Mouse (Mus musculus): ENCODE measurements around the gene Jade1. TPM values are rescaled to one million over a fixed set of nuclear protein-coding genes. Genes with fewer than 3 reads are reported as not detected.

The Jade1 gene
- polyA plus RNA-seq, 1 experiment from 2014 or later: 19.6 TPM

DNA sequence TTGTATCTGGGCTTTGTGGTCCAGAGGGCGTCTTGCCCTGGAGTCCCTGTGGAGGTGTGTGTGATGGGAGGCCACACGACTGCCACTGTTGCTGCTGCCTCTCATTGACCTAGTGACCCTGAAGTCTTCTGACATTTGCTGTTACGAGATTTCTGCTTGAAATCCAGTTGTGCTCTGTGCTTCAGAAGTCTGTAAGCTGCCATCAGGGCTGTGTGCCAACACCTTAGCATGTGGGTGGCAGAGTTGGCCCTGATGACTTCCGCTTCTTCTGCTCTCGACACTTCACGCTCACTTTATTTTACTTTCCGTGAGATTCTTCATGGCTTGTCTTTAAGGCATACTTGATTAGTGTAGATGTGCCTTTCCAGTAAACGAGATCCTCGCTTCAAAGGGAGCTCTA lies 42.9 kb downstream of the Jade1 start:
- Histone ChIP-seq H3K27me3 (ENCODE audit: poor library complexity, severe bottlenecking) (no peaks in the 10 kb centered on the region), H3K9me3 (no peaks in the 10 kb centered on the region), H3K27ac (no peak overlapping the region), H3K4me3 (no peak overlapping the region), H3K36me3 (replicated peaks) (peaks cover 82% of the 10 kb centered on the region), H3K4me1 (peaks cover 26% of the 10 kb centered on the region)
- DNase-seq (ENCODE audit: extremely low spot score, low spot score): no peak
- 87% methylated on average over 9 of the region's 9 CpGs for WGBS

DNA sequence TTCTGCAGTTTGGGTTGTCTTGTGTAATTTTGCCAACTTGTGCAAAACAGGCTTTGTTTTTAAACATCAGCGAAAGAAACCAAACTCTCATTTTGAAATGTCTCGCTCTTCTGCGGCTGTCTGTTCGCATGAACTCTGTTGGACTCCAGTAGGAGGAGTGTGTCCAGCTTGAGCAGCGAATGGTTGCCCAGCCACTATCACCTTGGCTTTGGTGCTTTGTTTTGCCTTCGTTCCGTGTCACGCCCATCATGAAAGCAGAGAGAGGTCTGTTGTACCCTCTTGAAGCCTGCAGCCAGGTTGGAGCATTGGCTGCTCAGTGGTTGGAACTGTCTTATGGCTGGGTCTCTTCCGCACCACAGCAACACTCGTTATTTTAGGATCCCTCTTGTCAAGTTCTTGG lies 43.7 kb downstream of the Jade1 start:
- WGBS: 90% methylated on average over 10 of the region's 10 CpGs
- H3K4me1 ChIP-seq: peaks cover 34% of the 10 kb centered on the region
- peak overlapping the region; percentile 51 for H3K27ac ChIP-seq
- no peaks in the 10 kb centered on the region for H3K27me3 ChIP-seq (ENCODE audit: poor library complexity, severe bottlenecking)
- no peak overlapping the region for H3K4me3 ChIP-seq
- no peaks in the 10 kb centered on the region for H3K9me3 ChIP-seq
- DNase-seq (ENCODE audit: extremely low spot score, low spot score): no peak
- peaks cover 80% of the 10 kb centered on the region for H3K36me3 ChIP-seq (replicated peaks)

DNA sequence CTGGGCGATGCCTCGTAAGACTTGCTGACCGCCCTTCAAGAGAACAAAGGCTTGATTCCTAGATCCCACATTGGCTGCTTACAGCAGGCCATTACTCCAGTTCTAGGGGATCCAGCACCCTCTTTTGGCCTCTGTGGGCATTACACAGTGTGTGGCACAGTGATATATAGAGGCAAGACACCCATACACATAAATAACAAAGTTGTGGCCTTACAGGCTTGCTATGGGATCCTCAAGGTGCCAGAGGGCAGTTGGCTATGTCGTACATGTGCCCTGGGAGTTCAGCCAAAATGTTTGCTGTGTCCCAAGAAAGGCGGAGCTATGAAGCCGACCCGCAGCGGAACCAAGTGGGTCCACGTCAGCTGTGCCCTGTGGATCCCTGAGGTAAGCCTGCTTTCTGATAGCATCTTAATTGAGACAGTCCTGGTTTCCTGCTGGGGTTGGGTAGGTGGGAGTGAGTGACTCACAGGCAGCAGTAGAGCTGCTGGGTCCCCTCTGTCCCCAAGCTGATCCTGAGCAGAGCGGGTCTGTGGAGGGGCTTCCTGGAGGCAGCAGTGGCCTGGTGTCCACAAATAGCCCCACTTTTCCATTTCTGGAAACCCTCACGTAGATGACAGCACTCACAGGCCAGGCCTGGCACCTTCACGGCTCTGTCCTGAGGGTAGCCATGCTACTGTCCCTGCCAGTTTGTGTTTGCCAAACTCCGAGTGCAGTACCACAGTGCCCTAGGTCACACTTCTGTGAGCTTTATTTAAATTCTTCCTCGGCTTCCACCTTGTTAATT lies 44.5 kb downstream of the Jade1 start:
- Histone ChIP-seq H3K36me3 (replicated peaks) (peaks cover 80% of the 10 kb centered on the region), H3K27me3 (ENCODE audit: poor library complexity, severe bottlenecking) (no peaks in the 10 kb centered on the region), H3K27ac (no peak overlapping the region), H3K9me3 (no peaks in the 10 kb centered on the region), H3K4me3 (no peak overlapping the region), H3K4me1 (peaks cover 39% of the 10 kb centered on the region)
- 88% methylated on average over 14 of the region's 14 CpGs for WGBS
- peak; percentile 37 for DNase-seq (ENCODE audit: extremely low spot score, low spot score)

DNA sequence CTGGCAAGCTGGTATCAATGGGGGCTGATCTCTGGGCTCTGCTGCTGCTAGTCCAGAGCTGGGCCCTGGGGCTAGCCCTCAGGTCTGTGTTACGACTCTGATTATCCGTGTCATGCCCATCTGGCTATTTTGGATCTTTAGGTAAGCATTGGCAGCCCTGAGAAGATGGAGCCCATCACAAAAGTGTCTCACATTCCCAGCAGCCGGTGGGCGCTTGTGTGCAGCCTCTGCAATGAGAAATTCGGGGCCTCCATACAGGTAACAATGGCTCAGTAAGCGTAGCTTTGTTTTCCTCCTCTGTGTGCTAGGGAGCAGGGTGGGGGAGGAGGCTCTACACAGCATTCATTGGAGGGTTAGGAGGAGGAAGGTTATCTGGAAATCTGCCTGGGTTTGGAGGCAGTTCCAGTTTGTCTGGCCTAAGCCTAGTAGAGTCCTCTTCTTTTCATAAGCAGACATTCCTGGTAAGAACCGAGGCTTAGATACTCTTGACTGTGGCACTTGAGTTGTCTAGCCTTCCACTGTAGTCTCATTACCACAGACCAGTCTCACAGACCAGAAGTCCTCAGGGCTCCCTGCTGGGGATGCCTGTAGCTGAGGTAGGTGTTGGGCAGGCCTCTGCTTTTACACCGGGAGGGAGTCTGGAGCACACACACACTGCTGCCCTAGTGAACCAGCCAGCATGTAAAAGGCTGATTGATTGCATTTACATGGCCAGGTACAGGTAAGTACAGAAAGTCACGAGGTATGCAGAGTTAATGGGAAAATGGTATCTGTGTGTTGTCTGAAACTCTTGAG lies 45.9 kb downstream of the Jade1 start:
- peaks cover 80% of the 10 kb centered on the region for H3K36me3 ChIP-seq (replicated peaks)
- WGBS: 80% methylated on average over 9 of the region's 9 CpGs
- no peak overlapping the region for H3K27ac ChIP-seq
- H3K27me3 ChIP-seq (ENCODE audit: poor library complexity, severe bottlenecking): no peaks in the 10 kb centered on the region
- no peak overlapping the region for H3K4me3 ChIP-seq
- no peaks in the 10 kb centered on the region for H3K9me3 ChIP-seq
- no peak for DNase-seq (ENCODE audit: extremely low spot score, low spot score)
- peaks cover 39% of the 10 kb centered on the region for H3K4me1 ChIP-seq

DNA sequence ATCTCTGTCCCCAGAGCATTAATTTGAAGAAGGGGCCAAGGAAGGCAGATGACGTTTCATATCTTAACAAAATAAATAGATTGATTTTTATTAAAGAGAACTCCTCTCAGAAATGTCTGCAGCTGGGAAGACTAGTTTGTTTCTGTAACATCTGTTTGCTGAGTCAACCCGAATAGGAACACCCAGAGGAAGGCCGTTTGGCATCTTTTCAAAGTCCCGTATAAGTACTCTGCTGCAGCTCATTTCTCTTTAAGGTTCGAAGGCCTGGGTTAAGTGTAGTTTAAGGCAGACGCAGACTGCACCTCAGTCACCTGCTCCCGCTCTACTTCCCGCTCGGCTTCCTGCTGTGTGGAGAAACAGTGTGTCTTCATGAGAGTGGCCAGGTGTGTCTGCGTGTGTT lies 47.4 kb downstream of the Jade1 start:
- 55% methylated on average over 10 of the region's 10 CpGs for WGBS
- H3K27me3 ChIP-seq (ENCODE audit: poor library complexity, severe bottlenecking): no peaks in the 10 kb centered on the region
- DNase-seq (ENCODE audit: extremely low spot score, low spot score): peak; percentile 13
- no peaks in the 10 kb centered on the region for H3K9me3 ChIP-seq
- no peak overlapping the region for H3K27ac ChIP-seq
- H3K4me1 ChIP-seq: peaks cover 39% of the 10 kb centered on the region
- peaks cover 78% of the 10 kb centered on the region for H3K36me3 ChIP-seq (replicated peaks)
- H3K4me3 ChIP-seq: no peak overlapping the region

DNA sequence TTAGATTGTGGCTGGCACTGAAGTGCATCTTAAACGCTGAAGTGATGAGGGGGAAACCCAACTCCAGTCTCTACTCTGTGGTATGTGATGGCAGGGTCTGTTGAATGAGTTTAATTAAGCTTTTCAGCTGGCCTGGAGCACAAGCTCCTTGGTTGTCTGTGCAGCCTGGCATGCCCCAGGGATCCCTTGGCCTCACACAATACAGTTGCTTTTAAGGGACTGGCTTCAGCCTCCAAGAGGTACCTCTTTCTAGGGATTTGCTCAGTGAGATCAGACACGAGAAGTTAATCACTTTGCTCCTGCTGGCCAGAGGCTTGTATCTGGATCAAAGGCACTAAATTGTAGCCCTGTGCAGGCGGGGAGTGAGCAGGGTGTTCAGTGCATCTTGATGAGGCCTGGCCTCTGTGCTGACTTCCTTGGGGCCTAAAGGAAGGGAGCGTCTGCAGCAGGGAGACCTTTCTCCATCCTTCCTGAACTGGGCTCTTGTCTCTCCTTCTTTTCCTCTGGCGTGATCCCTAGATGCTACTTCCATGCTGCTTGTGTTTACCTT lies 48.0 kb downstream of the Jade1 start:
- Histone ChIP-seq H3K27ac (peak overlapping the region; percentile 69), H3K4me3 (no peak overlapping the region), H3K4me1 (peaks cover 34% of the 10 kb centered on the region), H3K27me3 (ENCODE audit: poor library complexity, severe bottlenecking) (no peaks in the 10 kb centered on the region), H3K9me3 (no peaks in the 10 kb centered on the region), H3K36me3 (replicated peaks) (peaks cover 75% of the 10 kb centered on the region)
- DNase-seq (ENCODE audit: extremely low spot score, low spot score): peak; percentile 20
- WGBS: 21% methylated on average over 5 of the region's 5 CpGs

DNA sequence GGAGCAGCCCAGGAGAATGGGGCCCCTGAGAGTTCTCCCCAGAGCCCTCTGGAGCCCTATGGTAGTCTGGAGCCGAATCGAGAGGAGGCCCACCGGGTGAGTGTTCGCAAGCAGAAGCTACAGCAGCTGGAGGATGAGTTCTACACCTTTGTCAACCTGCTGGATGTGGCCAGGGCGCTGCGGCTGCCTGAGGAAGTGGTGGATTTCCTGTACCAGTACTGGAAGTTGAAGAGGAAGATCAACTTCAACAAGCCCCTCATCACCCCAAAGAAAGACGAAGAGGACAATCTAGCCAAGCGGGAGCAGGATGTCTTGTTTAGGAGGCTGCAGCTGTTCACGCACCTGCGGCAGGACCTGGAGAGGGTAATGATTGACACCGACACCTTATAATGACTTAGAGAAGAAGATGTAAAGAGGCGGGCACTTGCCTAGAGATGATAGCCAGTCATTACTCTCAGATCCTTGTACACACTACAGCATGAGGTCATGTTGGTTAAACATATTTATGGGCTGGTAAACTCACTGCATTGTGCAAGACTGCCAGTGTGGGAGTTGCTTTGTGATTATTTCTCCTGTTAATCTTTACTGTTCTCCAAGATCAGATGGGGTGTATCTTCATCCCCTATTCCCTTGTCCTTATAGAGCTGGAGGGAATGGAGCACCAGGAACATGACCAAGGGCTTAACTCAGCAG lies 49.2 kb downstream of the Jade1 start:
- H3K4me3 ChIP-seq: no peak overlapping the region
- H3K36me3 ChIP-seq (replicated peaks): peaks cover 75% of the 10 kb centered on the region
- H3K4me1 ChIP-seq: peaks cover 31% of the 10 kb centered on the region
- DNase-seq (ENCODE audit: extremely low spot score, low spot score): peak; percentile 11
- WGBS: 91% methylated on average over 12 of the region's 12 CpGs
- H3K27me3 ChIP-seq (ENCODE audit: poor library complexity, severe bottlenecking): no peaks in the 10 kb centered on the region
- no peaks in the 10 kb centered on the region for H3K9me3 ChIP-seq
- H3K27ac ChIP-seq: 0 out of 2 replicates have a peak overlapping the region, but pooled peaks have one; percentile 69

DNA sequence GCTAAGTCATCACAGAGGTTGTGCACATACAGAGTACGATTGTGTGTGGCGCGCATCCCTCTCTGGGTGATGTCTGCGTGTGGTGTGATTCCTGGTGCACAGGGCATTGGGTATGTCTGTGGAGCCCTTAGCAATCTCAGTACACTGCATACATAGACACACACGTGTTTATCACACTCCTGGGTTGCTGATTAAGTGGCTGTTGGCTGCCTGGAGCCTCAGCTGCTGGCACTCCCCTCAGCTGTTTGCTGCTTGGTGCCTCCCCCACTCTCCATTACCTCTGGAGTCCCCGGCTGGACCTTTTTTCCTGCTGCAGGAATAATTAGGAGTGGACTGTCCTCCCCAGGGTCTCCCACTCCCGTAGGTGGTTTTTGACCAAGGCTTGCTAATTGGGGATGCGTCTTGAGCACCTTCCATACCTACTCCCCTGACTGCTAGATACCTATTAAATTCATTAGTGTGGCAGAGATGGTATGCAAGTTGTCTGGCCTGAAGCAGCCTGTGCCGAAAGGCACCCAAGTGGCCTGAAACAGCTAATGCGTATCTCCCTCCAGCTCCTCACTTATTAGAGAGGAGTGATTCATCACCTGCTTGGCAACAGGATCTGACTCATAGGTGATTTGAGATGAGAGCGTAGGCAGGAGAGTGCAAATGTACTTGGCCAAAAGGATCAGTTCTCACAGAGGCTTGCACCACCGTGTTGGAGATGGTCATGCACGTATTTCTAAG lies 50.2 kb downstream of the Jade1 start:
- 93% methylated on average over 13 of the region's 13 CpGs for WGBS
- Histone ChIP-seq H3K4me3 (no peak overlapping the region), H3K4me1 (peaks cover 31% of the 10 kb centered on the region), H3K36me3 (replicated peaks) (peaks cover 77% of the 10 kb centered on the region), H3K27me3 (ENCODE audit: poor library complexity, severe bottlenecking) (no peaks in the 10 kb centered on the region), H3K27ac (no peak overlapping the region), H3K9me3 (no peaks in the 10 kb centered on the region)
- peak; percentile 11 for DNase-seq (ENCODE audit: extremely low spot score, low spot score)

DNA sequence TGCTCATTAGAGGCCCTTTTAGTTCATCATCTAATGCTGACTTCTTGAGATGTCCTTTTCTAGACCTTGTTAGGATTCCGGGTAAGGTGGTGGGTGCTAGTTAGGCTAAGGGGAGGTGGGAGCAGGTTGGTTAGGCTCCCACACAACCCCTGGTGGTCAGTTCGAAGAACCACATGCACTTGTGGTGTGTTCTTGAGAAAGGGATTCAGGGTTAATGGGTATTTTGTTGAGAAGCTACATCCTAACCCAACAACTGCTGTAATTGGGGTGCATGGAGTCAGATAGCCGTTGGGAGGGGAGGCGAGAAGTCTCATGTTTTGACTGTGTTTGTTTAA lies 50.8 kb downstream of the Jade1 start:
- peak; percentile 13 for DNase-seq (ENCODE audit: extremely low spot score, low spot score)
- Histone ChIP-seq H3K4me1 (peaks cover 28% of the 10 kb centered on the region), H3K9me3 (no peaks in the 10 kb centered on the region), H3K4me3 (no peak overlapping the region), H3K36me3 (replicated peaks) (peaks cover 77% of the 10 kb centered on the region), H3K27me3 (ENCODE audit: poor library complexity, severe bottlenecking) (no peaks in the 10 kb centered on the region), H3K27ac (no peak overlapping the region)
- WGBS: 87% methylated on average over 4 of the region's 4 CpGs

DNA sequence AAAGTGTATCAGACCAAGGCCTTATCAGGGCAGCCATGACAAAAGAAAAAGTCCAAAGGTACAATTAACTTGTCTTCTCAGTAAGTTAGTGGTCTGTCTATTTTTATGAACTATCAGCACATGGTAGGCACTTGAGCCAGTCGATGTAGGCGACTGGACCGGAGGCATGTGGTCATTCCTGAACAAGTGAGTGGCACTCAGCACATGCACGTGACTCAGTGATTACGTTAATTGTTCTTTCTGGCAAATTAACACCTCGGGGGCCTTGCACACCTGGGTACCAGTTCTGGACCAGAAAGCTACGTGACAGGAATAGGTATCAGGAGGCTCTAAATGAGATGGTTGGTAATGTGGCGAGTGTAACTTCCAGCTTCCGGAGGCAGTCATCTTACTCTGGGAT lies 51.5 kb downstream of the Jade1 start:
- H3K4me1 ChIP-seq: peaks cover 23% of the 10 kb centered on the region
- WGBS: 94% methylated on average over 9 of the region's 9 CpGs

DNA sequence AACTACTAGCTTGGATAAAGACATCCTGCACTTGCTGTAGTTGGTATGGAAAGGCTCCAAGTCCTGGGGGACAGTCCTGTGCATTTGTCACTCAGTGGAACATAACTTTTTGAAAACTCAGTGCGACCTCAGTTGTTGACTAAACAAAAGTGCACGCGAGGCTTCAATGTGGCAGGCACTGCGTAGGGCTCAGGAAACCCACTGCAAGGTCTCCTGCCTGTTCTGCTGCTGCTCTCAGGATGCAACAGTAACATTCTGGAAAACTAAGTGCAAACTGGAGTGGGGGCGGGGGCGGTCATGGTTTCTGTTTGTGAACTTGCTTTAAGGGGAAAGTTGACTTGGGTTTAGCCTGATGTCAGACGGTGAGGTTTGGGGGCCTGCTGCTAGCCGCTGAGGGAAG lies 51.9 kb downstream of the Jade1 start:
- DNase-seq (ENCODE audit: extremely low spot score, low spot score): no peak
- Histone ChIP-seq H3K9me3 (0 out of 2 replicates have a peak, but pooled peaks cover 3% of the 10 kb centered on the region), H3K4me3 (no peak overlapping the region), H3K27ac (no peak overlapping the region), H3K4me1 (peaks cover 23% of the 10 kb centered on the region), H3K27me3 (ENCODE audit: poor library complexity, severe bottlenecking) (no peaks in the 10 kb centered on the region), H3K36me3 (replicated peaks) (peaks cover 84% of the 10 kb centered on the region)
- 94% methylated on average over 8 of the region's 8 CpGs for WGBS

More for the DNA sequence above, 51.5 kb downstream of the Jade1 start:
- peaks cover 79% of the 10 kb centered on the region for H3K36me3 ChIP-seq (replicated peaks)
- no peak overlapping the region for H3K27ac ChIP-seq
- no peak for DNase-seq (ENCODE audit: extremely low spot score, low spot score)
- H3K9me3 ChIP-seq: 0 out of 2 replicates have a peak, but pooled peaks cover 3% of the 10 kb centered on the region
- no peaks in the 10 kb centered on the region for H3K27me3 ChIP-seq (ENCODE audit: poor library complexity, severe bottlenecking)
- H3K4me3 ChIP-seq: no peak overlapping the region

DNA sequence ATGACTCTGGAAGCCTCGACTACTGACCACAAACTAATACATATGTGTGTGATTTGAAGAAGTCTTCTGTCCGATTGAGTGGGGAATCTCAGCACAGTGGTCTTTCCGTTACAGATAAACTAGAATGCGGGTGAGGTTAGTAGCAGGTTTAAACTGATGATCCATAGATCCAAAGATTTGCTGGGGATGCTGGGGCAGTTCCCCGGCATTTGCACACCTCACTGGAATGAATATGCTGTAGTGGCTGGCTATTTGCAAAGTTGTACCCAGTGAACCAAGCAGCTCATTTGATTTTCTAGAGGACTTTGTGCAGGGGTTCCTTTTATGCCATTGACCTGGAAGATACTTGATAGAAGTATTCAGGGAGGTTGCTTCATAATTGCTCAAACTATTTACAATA lies 53.5 kb downstream of the Jade1 start:
- Histone ChIP-seq H3K9me3 (0 out of 2 replicates have a peak, but pooled peaks cover 3% of the 10 kb centered on the region), H3K27me3 (ENCODE audit: poor library complexity, severe bottlenecking) (no peaks in the 10 kb centered on the region), H3K4me3 (no peak overlapping the region), H3K27ac (no peak overlapping the region), H3K36me3 (replicated peaks) (peaks cover 95% of the 10 kb centered on the region), H3K4me1 (peaks cover 7% of the 10 kb centered on the region)
- 92% methylated on average over 5 of the region's 5 CpGs for WGBS
- no peak for DNase-seq (ENCODE audit: extremely low spot score, low spot score)

Measured in forebrain, embryonic 10.5 days (tissue).